Mouse (Mus musculus) liver, embryonic 12.5 days (tissue): ENCODE results near the gene Magi1. TPM values are rescaled to one million over a fixed set of nuclear protein-coding genes. Genes with fewer than 3 reads are reported as not detected.
A peak's percentile ranks its signal among the peaks of the same experiment; 100 is the strongest.

Experiments
- ATAC-seq: fragments of 200-750 bp; cut with Nextera tagmentation; 2 replicates; pipeline ENCODE4 v1.8.0; 2017; ENCODE audit warnings: moderate number of reproducible peaks, mild to moderate bottlenecking, moderate library complexity
- H3K27ac ChIP-seq: fragments of 300-500 bp; sonication (generic); 2 replicates; pipeline ENCODE4 v1.5.1; 2016; ENCODE audit warnings: mild to moderate bottlenecking
- H3K27me3 ChIP-seq: fragments of 300-500 bp; sonication (generic); replicated peaks from 2 replicates; pipeline ENCODE4 v1.6.1; 2016; ENCODE audit warnings: mild to moderate bottlenecking, moderate library complexity
- H3K36me3 ChIP-seq: fragments of 300-500 bp; sonication (generic); 2 replicates; pipeline ENCODE4 v1.6.1; 2016; ENCODE audit warnings: mild to moderate bottlenecking, moderate library complexity
- H3K4me1 ChIP-seq: fragments of 300-500 bp; sonication (generic); 2 replicates; pipeline ENCODE4 v1.6.1; 2016
- H3K4me2 ChIP-seq: fragments of 300-500 bp; sonication (generic); 2 replicates; pipeline ENCODE4 v1.6.1; 2016; ENCODE audit warnings: mild to moderate bottlenecking, moderate library complexity
- H3K4me3 ChIP-seq: fragments of 300-500 bp; sonication (generic); 2 replicates; pipeline ENCODE4 v1.5.1; 2016; ENCODE audit warnings: mild to moderate bottlenecking, moderate library complexity
- H3K9ac ChIP-seq: fragments of 300-500 bp; sonication (generic); 2 replicates; pipeline ENCODE4 v1.6.1; 2016; ENCODE audit warnings: mild to moderate bottlenecking, moderate library complexity
- H3K9me3 ChIP-seq: fragments of 300-500 bp; sonication (generic); replicated peaks from 2 replicates; pipeline ENCODE4 v1.6.1; 2016; ENCODE audit warnings: mild to moderate bottlenecking, moderate library complexity
- WGBS: fragments of 180-500 bp; shearing (Covaris S2); methylation state at CpG from one replicate; pipeline ENCODE4 v1.1.7; 2016; ENCODE audit not compliant: insufficient replicate concordance; 5-methylcytosine and 5-hydroxymethylcytosine counted together
- polyA plus RNA-seq: library from polyadenylated mRNA; unstranded; fragments of >200 nt; fragmentation: Nextera tagmentation; extraction: Ambion mirVana; gene quantifications from 2 replicates; pipeline ENCODE4 v1.2.1, GENCODE M21; 2016

The Magi1 gene
- polyA plus RNA-seq, 1 experiment from 2014 or later = 2.5 TPM

GRCm38 (mm10) chr6:93805407-93805936, 478.2 kb downstream of the Magi1 start:
- Histone ChIP-seq H3K4me2 (no peak overlapping the region), H3K9me3 (no peaks in the 10 kb centered on the region), H3K4me1 (0 out of 2 replicates have a peak, but pooled peaks cover 6% of the 10 kb centered on the region), H3K27me3 (no peaks in the 10 kb centered on the region), H3K9ac (no peak overlapping the region), H3K27ac (no peak overlapping the region), H3K36me3 (no peaks in the 10 kb centered on the region), H3K4me3 (no peak overlapping the region)
- ATAC-seq = no peak
- 67% methylated on average over 5 of the region's 5 CpGs for WGBS

GRCm38 (mm10) chr6:93802390-93802789, 481.3 kb downstream of the Magi1 start:
- Histone ChIP-seq H3K36me3 (no peaks in the 10 kb centered on the region), H3K4me2 (peak overlapping the region; percentile 26; the same call in 1 of the 2 replicates), H3K4me1 (0 out of 2 replicates have a peak, but pooled peaks cover 6% of the 10 kb centered on the region), H3K27ac (no peak overlapping the region), H3K27me3 (no peaks in the 10 kb centered on the region), H3K9me3 (no peaks in the 10 kb centered on the region), H3K9ac (no peak overlapping the region), H3K4me3 (no peak overlapping the region)
- peak; percentile 47 for ATAC-seq
- 18% methylated on average over 4 of the region's 4 CpGs for WGBS

GRCm38 (mm10) chr6:93800465-93800864, 483.3 kb downstream of the Magi1 start:
- 64% methylated on average over 4 of the region's 4 CpGs for WGBS
- H3K4me2 ChIP-seq = no peak overlapping the region
- H3K27me3 ChIP-seq = no peaks in the 10 kb centered on the region
- no peak overlapping the region for H3K27ac ChIP-seq
- H3K9me3 ChIP-seq = no peaks in the 10 kb centered on the region
- 0 out of 2 replicates have a peak, but pooled peaks cover 6% of the 10 kb centered on the region for H3K4me1 ChIP-seq
- no peaks in the 10 kb centered on the region for H3K36me3 ChIP-seq
- ATAC-seq = no peak
- H3K9ac ChIP-seq = no peak overlapping the region
- no peak overlapping the region for H3K4me3 ChIP-seq

GRCm38 (mm10) chr6:93792309-93793215, 491.2 kb downstream of the Magi1 start:
- WGBS = 66% methylated on average over 10 of the region's 10 CpGs
- H3K9me3 ChIP-seq = no peaks in the 10 kb centered on the region
- no peak overlapping the region for H3K9ac ChIP-seq
- no peak overlapping the region for H3K4me3 ChIP-seq
- H3K4me1 ChIP-seq = no peaks in the 10 kb centered on the region
- H3K27me3 ChIP-seq = no peaks in the 10 kb centered on the region
- H3K4me2 ChIP-seq = no peak overlapping the region
- H3K36me3 ChIP-seq = no peaks in the 10 kb centered on the region
- no peak for ATAC-seq
- no peak overlapping the region for H3K27ac ChIP-seq

- ATAC-seq = no peak
- Histone ChIP-seq H3K27ac (no peak overlapping the region), H3K4me3 (no peak overlapping the region), H3K9me3 (no peaks in the 10 kb centered on the region), H3K27me3 (no peaks in the 10 kb centered on the region), H3K4me2 (no peak overlapping the region), H3K36me3 (no peaks in the 10 kb centered on the region), H3K4me1 (no peaks in the 10 kb centered on the region), H3K9ac (no peak overlapping the region)
These were observed 494.0 kb downstream of the Magi1 start for GRCm38 (mm10) chr6:93789721-93790120.

GRCm38 (mm10) chr6:93787042-93787441, 496.7 kb downstream of the Magi1 start:
- Histone ChIP-seq H3K4me3 (no peak overlapping the region), H3K9me3 (no peaks in the 10 kb centered on the region), H3K9ac (no peak overlapping the region), H3K36me3 (no peaks in the 10 kb centered on the region), H3K4me1 (no peaks in the 10 kb centered on the region), H3K27me3 (no peaks in the 10 kb centered on the region), H3K27ac (no peak overlapping the region), H3K4me2 (no peak overlapping the region)
- ATAC-seq = no peak
- 58% methylated on average over 3 of the region's 3 CpGs for WGBS

- no peaks in the 10 kb centered on the region for H3K27me3 ChIP-seq
- ATAC-seq = no peak
- H3K4me1 ChIP-seq = no peaks in the 10 kb centered on the region
- H3K4me3 ChIP-seq = no peak overlapping the region
- H3K9ac ChIP-seq = no peak overlapping the region
- no peaks in the 10 kb centered on the region for H3K9me3 ChIP-seq
- 71% methylated on average over 2 of the region's 2 CpGs for WGBS
- H3K36me3 ChIP-seq = no peaks in the 10 kb centered on the region
- no peak overlapping the region for H3K4me2 ChIP-seq
- H3K27ac ChIP-seq = no peak overlapping the region
These were observed 497.5 kb downstream of the Magi1 start for GRCm38 (mm10) chr6:93786220-93786619.

GRCm38 (mm10) chr6:93771081-93771480, 512.6 kb downstream of the Magi1 start:
- H3K36me3 ChIP-seq = no peaks in the 10 kb centered on the region
- WGBS = 40% methylated on average over 4 of the region's 4 CpGs
- no peaks in the 10 kb centered on the region for H3K9me3 ChIP-seq
- no peaks in the 10 kb centered on the region for H3K4me1 ChIP-seq
- no peak overlapping the region for H3K9ac ChIP-seq
- no peak for ATAC-seq
- no peaks in the 10 kb centered on the region for H3K27me3 ChIP-seq
- no peak overlapping the region for H3K27ac ChIP-seq
- H3K4me2 ChIP-seq = no peak overlapping the region
- H3K4me3 ChIP-seq = no peak overlapping the region

GRCm38 (mm10) chr6:93770283-93771025, 513.3 kb downstream of the Magi1 start:
- WGBS = 75% methylated on average over 5 of the region's 5 CpGs
- H3K9ac ChIP-seq = no peak overlapping the region
- H3K4me1 ChIP-seq = no peaks in the 10 kb centered on the region
- H3K4me3 ChIP-seq = no peak overlapping the region
- no peaks in the 10 kb centered on the region for H3K9me3 ChIP-seq
- no peak for ATAC-seq
- no peak overlapping the region for H3K4me2 ChIP-seq
- no peak overlapping the region for H3K27ac ChIP-seq
- no peaks in the 10 kb centered on the region for H3K36me3 ChIP-seq
- no peaks in the 10 kb centered on the region for H3K27me3 ChIP-seq

- ATAC-seq = no peak
- H3K4me2 ChIP-seq = no peak overlapping the region
- H3K9me3 ChIP-seq = no peaks in the 10 kb centered on the region
- H3K27me3 ChIP-seq = no peaks in the 10 kb centered on the region
- H3K27ac ChIP-seq = no peak overlapping the region
- H3K36me3 ChIP-seq = no peaks in the 10 kb centered on the region
- no peaks in the 10 kb centered on the region for H3K4me1 ChIP-seq
- 62% methylated on average over 3 of the region's 3 CpGs for WGBS
- no peak overlapping the region for H3K4me3 ChIP-seq
- H3K9ac ChIP-seq = no peak overlapping the region
These were observed 525.6 kb downstream of the Magi1 start for GRCm38 (mm10) chr6:93758114-93758513.

- peak; percentile 47; the same call in 1 of the 2 replicates for ATAC-seq
- no peak overlapping the region for H3K9ac ChIP-seq
- no peak overlapping the region for H3K4me2 ChIP-seq
- H3K27me3 ChIP-seq = no peaks in the 10 kb centered on the region
- no peaks in the 10 kb centered on the region for H3K9me3 ChIP-seq
- no peaks in the 10 kb centered on the region for H3K36me3 ChIP-seq
- H3K4me3 ChIP-seq = no peak overlapping the region
- 23% methylated on average over 11 of the region's 11 CpGs for WGBS
- no peaks in the 10 kb centered on the region for H3K4me1 ChIP-seq
- H3K27ac ChIP-seq = no peak overlapping the region
These were observed 526.2 kb downstream of the Magi1 start for GRCm38 (mm10) chr6:93757353-93758087.
